Mouse (Mus musculus) liver, postnatal 0 days (tissue): ENCODE data around the gene Gamt. TPM values are rescaled to one million over a fixed set of nuclear protein-coding genes. Genes with fewer than 3 reads are reported as not detected.

Experiments used
- ATAC-seq: fragments of 200-750 bp; cut with Nextera tagmentation; 2 replicates; pipeline ENCODE4 v1.8.0; 2017; ENCODE audit warnings: mild to moderate bottlenecking, moderate library complexity
- DNase-seq: peaks from one replicate; pipeline ENCODE4 v3.0.0-alpha.2; 2016
- H3K27ac ChIP-seq: fragments of 300-500 bp; sonication (generic); 2 replicates; pipeline ENCODE4 v1.5.1; 2014; ENCODE audit warnings: antibody characterized with exemption, moderate library complexity, mild to moderate bottlenecking, low read depth
- H3K27me3 ChIP-seq: fragments of 300-500 bp; sonication (generic); 2 replicates; pipeline ENCODE4 v1.6.1; 2014; ENCODE audit warnings: low read length, control low read depth, mixed read lengths; ENCODE audit not compliant: insufficient read depth
- H3K36me3 ChIP-seq: fragments of 300-500 bp; sonication (generic); replicated peaks from 2 replicates; pipeline ENCODE4 v1.6.1; 2014; ENCODE audit warnings: mild to moderate bottlenecking, control low read depth, low read length, moderate library complexity, mixed read lengths; ENCODE audit not compliant: insufficient read depth
- H3K4me1 ChIP-seq: fragments of 300-500 bp; sonication (generic); 2 replicates; pipeline ENCODE4 v1.6.1; 2014; ENCODE audit warnings: antibody characterized with exemption, mild to moderate bottlenecking, control low read depth; ENCODE audit not compliant: insufficient read depth
- H3K4me2 ChIP-seq: fragments of 300-500 bp; sonication (generic); 2 replicates; pipeline ENCODE4 v1.6.1; 2014; ENCODE audit warnings: low read depth, mild to moderate bottlenecking, low read length, moderate library complexity, mixed read lengths
- H3K4me3 ChIP-seq: fragments of 300-500 bp; sonication (generic); 2 replicates; pipeline ENCODE4 v1.5.1; 2014; ENCODE audit warnings: low read depth, low read length
- H3K9ac ChIP-seq: fragments of 300-500 bp; sonication (generic); replicated peaks from 2 replicates; pipeline ENCODE4 v1.6.1; 2014; ENCODE audit warnings: mild to moderate bottlenecking, moderate library complexity
- H3K9me3 ChIP-seq: fragments of 300-500 bp; sonication (generic); 2 replicates; pipeline ENCODE4 v1.6.1; 2016; ENCODE audit warnings: mild to moderate bottlenecking, control low read depth, low read length, mixed read lengths
- CTCF ChIP-seq: sonication (generic); IDR thresholded peaks from 2 replicates; pipeline ENCODE4 v1.5.1; 2016; ENCODE audit warnings: antibody characterized with exemption, low read depth
- EP300 ChIP-seq: IDR thresholded peaks from 2 replicates; pipeline ENCODE4 v1.6.1; 2016; ENCODE audit warnings: antibody characterized with exemption, low read depth, mild to moderate bottlenecking
- WGBS: fragments of 180-500 bp; shearing (Covaris S2); extraction: QIAGEN DNeasy Blood & Tissue Kit; methylation state at CpG from one replicate; pipeline ENCODE4 v1.1.7; 2014; ENCODE audit not compliant: insufficient replicate concordance; 5-methylcytosine and 5-hydroxymethylcytosine counted together
- polyA plus RNA-seq: library from polyadenylated mRNA; unstranded; fragments of >200 nt; fragmentation: Nextera tagmentation; extraction: Ambion mirVana; gene quantifications from 2 replicates; pipeline ENCODE4 v1.2.1, GENCODE M21; 2015

Gamt gene
- polyA plus RNA-seq, 1 experiment from 2014 or later: 93.9 TPM

DNA sequence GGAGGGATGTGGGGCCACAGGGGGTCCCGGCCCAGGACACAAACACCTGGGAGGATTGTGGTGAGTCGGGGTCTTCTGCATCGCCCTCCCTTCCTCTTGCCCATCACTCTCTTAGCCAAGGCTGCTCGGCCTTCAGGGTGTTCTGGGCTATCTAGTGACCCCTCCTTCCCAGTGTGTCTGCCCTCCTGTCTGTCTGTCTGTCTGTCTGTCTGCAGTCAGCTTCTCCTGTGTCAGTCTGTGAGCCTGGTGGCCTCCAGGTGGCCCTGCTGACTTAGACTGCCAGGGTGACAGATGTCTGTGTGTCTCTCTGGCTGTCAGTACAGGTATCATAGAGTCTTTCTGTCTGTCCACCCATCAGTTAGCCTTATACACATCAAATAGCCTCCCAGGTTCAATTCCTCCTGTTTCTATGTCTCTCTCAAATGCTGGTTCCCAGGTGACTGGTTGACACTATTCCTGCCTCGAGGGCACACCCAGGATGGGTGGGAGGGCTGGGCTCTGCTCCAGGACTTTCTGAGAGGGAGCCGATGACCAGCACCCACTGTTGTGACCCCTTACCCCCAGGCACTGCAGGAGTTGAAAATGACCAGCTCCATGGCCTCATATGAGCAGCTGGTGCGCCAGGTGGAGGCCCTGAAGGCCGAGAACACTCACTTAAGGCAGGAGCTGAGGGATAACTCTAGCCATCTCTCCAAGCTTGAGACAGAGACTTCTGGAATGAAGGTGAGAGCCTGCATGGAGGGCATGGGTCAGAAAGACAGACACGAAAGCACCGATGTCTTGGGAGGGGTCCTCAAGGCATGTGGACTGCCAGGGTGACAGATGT is 40.7 kb upstream of the Gamt start:
- Histone ChIP-seq H3K9me3 (no peaks in the 10 kb centered on the region), H3K27me3 (peaks cover 83% of the 10 kb centered on the region), H3K4me3 (no peak overlapping the region), H3K36me3 (no peaks in the 10 kb centered on the region), H3K4me2 (no peak overlapping the region), H3K9ac (no peak overlapping the region), H3K4me1 (peaks cover 10% of the 10 kb centered on the region; the same call in 1 of the 2 replicates), H3K27ac (no peak overlapping the region)
- TF ChIP-seq EP300 (no peak), CTCF (no peak)
- 72% methylated on average over 10 of the region's 10 CpGs for WGBS
- no peak for ATAC-seq
- DNase-seq: no peak

DNA sequence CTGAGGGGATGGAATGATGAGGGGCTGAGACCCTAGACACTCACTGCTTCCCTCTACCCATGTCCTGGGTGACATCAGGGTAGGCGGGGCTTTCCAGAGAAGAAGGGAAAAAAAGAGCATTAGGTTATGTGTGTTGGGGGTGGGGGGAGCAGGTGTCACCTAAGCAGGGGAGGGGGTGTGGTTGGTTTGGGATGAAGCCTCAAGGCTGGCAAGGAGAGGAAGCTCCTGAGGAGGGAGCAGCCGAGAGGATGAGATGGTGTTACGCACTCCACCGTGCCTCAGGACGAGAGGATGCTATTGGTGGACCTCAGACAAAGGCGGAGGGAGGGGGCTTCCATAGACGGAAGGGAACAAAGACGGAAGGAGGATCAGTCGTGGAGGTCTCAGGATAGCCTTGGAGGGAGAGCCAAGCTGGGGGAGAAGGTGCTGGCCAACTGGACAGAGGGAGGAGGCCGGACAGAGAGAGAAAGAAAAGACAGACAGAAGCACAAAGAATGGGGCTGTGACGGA is 39.9 kb upstream of the Gamt start:
- Histone ChIP-seq H3K4me2 (no peak overlapping the region), H3K9me3 (no peaks in the 10 kb centered on the region), H3K27ac (no peak overlapping the region), H3K27me3 (peaks cover 79% of the 10 kb centered on the region), H3K36me3 (no peaks in the 10 kb centered on the region), H3K4me3 (no peak overlapping the region), H3K9ac (no peak overlapping the region), H3K4me1 (peaks cover 15% of the 10 kb centered on the region)
- TF ChIP-seq CTCF: no peak
- no peak for TF ChIP-seq EP300
- ATAC-seq (no peak), DNase-seq (no peak)
- whole genome bisulfite sequencing: 37% methylated on average over 11 of the region's 11 CpGs

DNA sequence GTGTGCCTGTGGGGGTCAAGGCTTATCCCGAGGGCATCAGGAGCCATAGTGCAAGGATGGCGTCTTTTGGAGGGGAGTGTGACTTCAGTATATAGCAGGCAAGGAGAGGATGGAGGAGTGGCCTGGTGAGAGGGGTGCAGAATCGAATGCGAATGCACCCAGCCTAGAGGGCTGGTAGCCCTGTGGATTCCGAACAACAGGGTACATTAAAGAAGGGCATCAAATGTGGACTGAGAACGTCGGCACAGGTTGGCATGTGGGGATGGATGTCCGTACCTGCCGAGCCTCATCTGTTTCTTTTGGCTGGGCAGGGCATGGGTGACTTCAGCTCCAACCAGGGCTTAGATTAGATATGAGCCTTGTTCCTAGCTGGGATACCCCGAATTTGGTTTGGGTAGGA is 39.0 kb upstream of the Gamt start:
- Histone ChIP-seq H3K27ac (no peak overlapping the region), H3K27me3 (peaks cover 70% of the 10 kb centered on the region), H3K36me3 (no peaks in the 10 kb centered on the region), H3K9ac (no peak overlapping the region), H3K4me3 (no peak overlapping the region), H3K4me2 (no peak overlapping the region), H3K4me1 (peaks cover 18% of the 10 kb centered on the region), H3K9me3 (no peaks in the 10 kb centered on the region)
- ATAC-seq (no peak), DNase-seq (no peak)
- no peak for TF ChIP-seq CTCF
- TF ChIP-seq EP300: no peak
- 50% methylated on average over 10 of the region's 10 CpGs for WGBS

DNA sequence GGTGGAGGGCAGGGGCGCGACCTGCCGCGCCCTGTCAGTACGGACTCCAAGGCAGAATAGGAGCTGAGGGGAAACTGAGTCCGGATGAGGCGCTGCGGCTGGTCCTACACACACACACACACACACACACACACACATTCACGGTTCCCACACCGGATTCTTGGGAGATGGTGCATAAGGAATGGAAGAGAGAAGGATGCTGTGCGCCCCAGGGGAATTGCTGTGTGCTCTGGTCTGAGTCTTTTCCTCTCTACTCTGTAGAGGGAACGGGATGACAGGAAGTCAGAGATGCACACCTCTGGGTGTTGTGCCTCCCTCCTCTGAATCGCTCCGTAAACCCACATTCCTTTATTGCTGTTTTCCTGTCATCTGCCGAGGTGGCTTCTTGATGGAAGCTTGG is 38.5 kb upstream of the Gamt start:
- Histone ChIP-seq H3K4me1 (peaks cover 16% of the 10 kb centered on the region), H3K4me3 (no peak overlapping the region), H3K27me3 (peaks cover 65% of the 10 kb centered on the region), H3K9ac (no peak overlapping the region), H3K4me2 (no peak overlapping the region), H3K27ac (no peak overlapping the region), H3K36me3 (peaks cover 5% of the 10 kb centered on the region), H3K9me3 (no peaks in the 10 kb centered on the region)
- DNase-seq (no peak), ATAC-seq (no peak)
- TF ChIP-seq CTCF: no peak
- no peak for TF ChIP-seq EP300
- 16% methylated on average over 14 of the region's 15 CpGs for WGBS

DNA sequence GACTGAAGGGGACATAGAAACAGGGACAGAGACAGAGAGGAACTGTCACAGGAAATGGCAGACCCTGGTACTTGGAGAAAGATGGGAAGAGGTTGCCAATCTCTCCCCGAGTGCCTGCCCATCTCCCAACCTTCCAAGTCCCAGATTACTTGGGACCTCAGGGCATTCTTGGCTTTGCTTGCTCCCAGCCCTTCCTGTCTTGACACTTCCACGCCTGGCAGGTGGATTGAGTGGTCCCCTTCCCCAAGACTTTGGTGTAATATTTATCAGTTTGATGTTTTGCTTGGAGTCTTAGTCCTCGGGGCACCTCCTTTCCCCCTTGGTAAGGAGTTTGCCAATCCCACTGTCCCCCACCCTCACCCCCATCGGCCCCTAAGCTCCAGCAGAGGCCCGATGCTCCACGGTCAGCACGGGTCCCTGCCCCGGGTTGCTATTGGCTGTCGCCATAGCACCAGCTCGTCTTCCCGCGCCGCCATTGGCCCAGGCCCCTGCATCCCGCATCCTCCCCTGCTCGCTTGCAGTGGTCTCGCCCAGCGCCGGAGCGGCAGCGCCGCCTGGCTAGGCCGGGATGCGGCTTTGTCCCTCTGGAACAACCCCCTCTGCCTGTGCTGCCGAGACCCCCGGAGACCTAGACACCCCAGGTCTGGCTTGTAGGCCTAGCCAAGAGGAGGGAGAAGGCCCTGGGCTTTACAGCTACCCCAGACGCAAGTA is 37.9 kb upstream of the Gamt start:
- H3K9ac ChIP-seq: no peak overlapping the region
- DNase-seq (no peak), ATAC-seq (no peak)
- TF ChIP-seq CTCF (no peak), EP300 (no peak)
- 8% methylated on average over 26 of the region's 26 CpGs for WGBS
- no peak overlapping the region for H3K4me3 ChIP-seq
- H3K9me3 ChIP-seq: no peaks in the 10 kb centered on the region
- H3K4me1 ChIP-seq: peaks cover 16% of the 10 kb centered on the region
- H3K27me3 ChIP-seq: peaks cover 61% of the 10 kb centered on the region
- H3K27ac ChIP-seq: no peak overlapping the region
- H3K4me2 ChIP-seq: no peak overlapping the region
- peaks cover 11% of the 10 kb centered on the region for H3K36me3 ChIP-seq

- Histone ChIP-seq H3K27me3 (peaks cover 59% of the 10 kb centered on the region), H3K36me3 (peaks cover 11% of the 10 kb centered on the region), H3K9ac (no peak overlapping the region), H3K9me3 (no peaks in the 10 kb centered on the region), H3K4me3 (no peak overlapping the region), H3K27ac (no peak overlapping the region), H3K4me1 (peaks cover 23% of the 10 kb centered on the region), H3K4me2 (no peak overlapping the region)
- ATAC-seq (no peak), DNase-seq (no peak)
- WGBS: 54% methylated on average over 8 of the region's 8 CpGs
- TF ChIP-seq CTCF (no peak), EP300 (no peak)
These were observed 36.8 kb upstream of the Gamt start for GRCm38 (mm10) chr10:80297526-80298133.
